Mouse (Mus musculus) yolk sac, embryonic 10.5 days (tissue): Measurements from ENCODE around the gene Gm3776.
"Not testable (repeated sequence)": the region's sequence is repeated elsewhere in the genome, so short reads cannot be mapped to it uniquely, and the experiment has no call there.

Experiments
- DNase-seq: peaks from one replicate; pipeline ENCODE4 v3.0.0-alpha.2; 2017; ENCODE audit warnings: low spot score

The Gm3776 gene

GRCm38 (mm10) chr9:78293683-78294082 lies 36.8 kb downstream of the Gm3776 start:
- DNase-seq: not testable (repeated sequence)

- DNase-seq: not testable (repeated sequence)
These were observed 37.9 kb downstream of the Gm3776 start for GRCm38 (mm10) chr9:78294781-78295180.

- DNase-seq: peak; percentile 53
These were observed 39.2 kb downstream of the Gm3776 start for GRCm38 (mm10) chr9:78296089-78296488.

GRCm38 (mm10) chr9:78298232-78298631 lies 41.3 kb downstream of the Gm3776 start:
- DNase-seq: no peak

- DNase-seq: not testable (repeated sequence)
These were observed 42.2 kb downstream of the Gm3776 start for GRCm38 (mm10) chr9:78299143-78299542.

GRCm38 (mm10) chr9:78308122-78308521 lies 51.2 kb downstream of the Gm3776 start:
- DNase-seq: not testable (repeated sequence)

- DNase-seq: no peak
These were observed 57.8 kb downstream of the Gm3776 start, which contains the start of gene Omt2a for GRCm38 (mm10) chr9:78314696-78315095. Omt2a (minus strand) TSS chr9:78314796.
